Mouse (Mus musculus) heart, adult 2 months (tissue): ENCODE measurements around the gene Snx19.

Experiments used
- CTCF ChIP-seq: fragments of 200-600 bp; IDR thresholded peaks from 2 replicates; pipeline ENCODE4 v1.8.1; 2022; ENCODE audit warnings: antibody characterized with exemption, mild to moderate bottlenecking, moderate library complexity
- EP300 ChIP-seq: fragments of 200-500 bp; IDR thresholded peaks from 2 replicates; pipeline ENCODE4 v1.6.1; 2011; ENCODE audit warnings: low read depth, low read length, control low read depth; ENCODE audit not compliant: insufficient read depth
- POLR2A ChIP-seq: fragments of 200-500 bp; IDR thresholded peaks from 2 replicates; pipeline ENCODE4 v1.6.1; 2011; ENCODE audit warnings: mild to moderate bottlenecking, low read depth, low read length, control low read depth; ENCODE audit not compliant: insufficient read depth

- TF ChIP-seq POLR2A = no peak
- no peak for TF ChIP-seq CTCF
- TF ChIP-seq EP300 = no peak
Measured at GRCm38 (mm10) chr9:30494446-30494845, 67.5 kb downstream of the Snx19 start.
